Mouse (Mus musculus): ENCODE data around the gene Trmt1. TPM values are rescaled to one million over a fixed set of nuclear protein-coding genes. Genes with fewer than 3 reads are reported as not detected.

Gene Trmt1
- polyA plus RNA-seq (2015; fragmentation: Nextera tagmentation; extraction: Ambion mirVana) = 62.4 and 64.0 TPM in 2 replicates

DNA sequence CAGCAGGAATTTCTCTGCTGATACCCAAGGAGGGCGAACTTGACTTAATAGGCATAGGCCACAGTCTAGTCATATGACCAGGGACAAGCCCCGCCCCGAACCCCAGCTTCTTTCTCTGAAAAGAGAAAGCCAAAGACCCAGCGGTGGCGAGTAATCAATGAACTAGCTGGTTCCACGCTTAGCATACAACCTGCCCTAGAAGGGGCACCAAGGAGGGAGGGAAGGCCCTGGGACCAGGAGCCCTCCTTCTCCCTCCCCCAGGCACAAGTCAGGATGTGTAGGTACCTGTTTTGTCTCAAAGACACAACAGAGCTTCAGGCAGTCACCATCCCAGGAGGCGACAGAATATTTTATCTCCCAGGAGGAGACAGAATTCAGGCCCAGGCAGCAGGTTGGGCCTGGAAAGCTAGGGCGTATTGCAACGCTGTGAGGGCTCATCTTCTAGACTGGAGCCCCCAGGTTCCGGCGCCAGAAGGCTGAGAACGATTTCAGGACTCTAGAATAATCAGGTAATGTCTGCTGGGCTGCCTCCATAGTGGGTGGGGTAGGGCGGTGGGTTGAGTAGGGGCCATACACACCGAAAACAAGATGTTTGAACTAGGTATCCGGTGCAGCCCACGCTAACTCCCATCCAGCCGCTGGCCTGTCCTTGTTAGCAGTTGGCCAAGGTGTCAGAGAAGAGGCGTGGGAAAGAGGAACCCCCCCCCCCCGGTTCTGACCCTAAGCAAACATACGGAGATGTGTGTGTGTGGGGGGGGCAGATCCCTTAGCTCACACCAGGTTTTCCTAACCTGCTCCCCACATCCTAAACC is at the start of gene Trmt1:
TSS of gene Trmt1 (plus strand) at position 117 of the 812 bp plus-strand sequence.
- Histone ChIP-seq H3K4me3 (peak within 1 kb of the TSS; percentile 98), H3K4me1 (peaks cover 46% of the 10 kb centered on the region), H3K27ac (replicated peaks) (peak within 1 kb of the TSS; percentile 88), H3K27me3 (no peaks in the 10 kb centered on the region), H3K36me3 (0 out of 2 replicates have a peak, but pooled peaks cover 3% of the 10 kb centered on the region), H3K9ac (replicated peaks) (peak within 1 kb of the TSS; percentile 99), H3K4me2 (replicated peaks) (peak within 1 kb of the TSS; percentile 87), H3K9me3 (no peaks in the 10 kb centered on the region)
- 4% methylated on average over 20 of the region's 20 CpGs for WGBS
- ATAC-seq (replicated peaks) = no peak

GRCm38 (mm10) chr8:84637946-84638554 is 48.1 kb upstream of the Trmt1 start:
- 35% methylated on average over 8 of the region's 8 CpGs for WGBS
- no peaks in the 10 kb centered on the region for H3K27me3 ChIP-seq
- ATAC-seq (replicated peaks) = no peak
- no peaks in the 10 kb centered on the region for H3K36me3 ChIP-seq
- H3K9me3 ChIP-seq = no peaks in the 10 kb centered on the region
- H3K4me1 ChIP-seq = peaks cover 28% of the 10 kb centered on the region
- peak overlapping the region; percentile 51 for H3K4me3 ChIP-seq
- peak overlapping the region; percentile 84; the same call in 1 of the 2 replicates for H3K27ac ChIP-seq (replicated peaks)
- peak overlapping the region; percentile 92 for H3K4me2 ChIP-seq (replicated peaks)
- H3K9ac ChIP-seq (replicated peaks) = peak overlapping the region; percentile 72

- Histone ChIP-seq H3K4me3 (peak overlapping the region; percentile 51), H3K4me1 (peaks cover 28% of the 10 kb centered on the region), H3K9me3 (no peaks in the 10 kb centered on the region), H3K27me3 (no peaks in the 10 kb centered on the region), H3K9ac (replicated peaks) (peak overlapping the region; percentile 72), H3K4me2 (replicated peaks) (peak overlapping the region; percentile 92), H3K27ac (replicated peaks) (peak overlapping the region; percentile 84), H3K36me3 (no peaks in the 10 kb centered on the region)
- peak; percentile 21 for ATAC-seq (replicated peaks)
- WGBS = under 1% methylated on average over 33 of the region's 52 CpGs
Observed at GRCm38 (mm10) chr8:84638555-84639161, 47.4 kb upstream of the Trmt1 start.

DNA sequence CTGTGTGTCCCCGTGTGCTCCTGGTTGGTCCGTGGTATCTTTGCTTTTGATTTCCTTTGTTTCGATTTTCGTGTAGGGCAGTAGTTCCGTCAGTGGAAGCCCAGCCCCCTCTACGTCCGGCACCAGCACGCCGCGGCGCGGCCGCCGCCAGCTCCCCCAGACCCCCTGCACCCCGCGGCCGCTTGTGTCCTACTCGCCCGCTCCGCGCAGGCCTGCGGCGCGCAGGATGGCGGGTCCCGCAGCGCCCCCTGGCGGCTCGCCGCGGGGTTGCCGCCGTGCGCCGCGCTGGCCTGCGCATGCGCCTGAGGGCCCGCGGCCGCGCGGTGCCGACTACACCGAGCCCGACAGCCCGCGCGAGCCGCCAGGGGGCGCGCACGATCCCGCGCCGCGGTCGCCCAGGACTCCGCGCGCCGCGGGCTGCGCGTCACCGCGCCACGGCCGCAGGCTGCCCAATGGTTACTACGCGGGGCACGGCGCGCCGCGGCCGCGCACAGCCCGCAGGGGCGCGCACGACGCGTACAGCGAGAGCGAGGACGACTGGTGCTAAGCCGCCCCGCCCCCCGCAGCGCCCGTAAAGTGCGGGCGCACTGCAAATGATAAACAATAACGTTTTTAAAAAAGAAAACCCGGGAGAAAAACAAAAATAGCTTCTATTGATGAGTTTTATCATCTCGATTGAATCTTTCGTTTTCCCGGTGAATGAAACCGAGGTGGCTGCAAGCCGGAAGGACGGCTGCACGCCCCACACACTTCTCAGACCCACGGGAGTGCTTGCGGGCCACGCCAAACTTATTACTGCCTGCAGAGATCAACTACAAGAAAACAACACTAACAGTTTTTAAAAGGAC is 46.7 kb upstream of the Trmt1 start:
- peak; percentile 96 for ATAC-seq (replicated peaks)
- Histone ChIP-seq H3K27me3 (no peaks in the 10 kb centered on the region), H3K9me3 (no peaks in the 10 kb centered on the region), H3K4me2 (replicated peaks) (peak overlapping the region; percentile 92), H3K36me3 (no peaks in the 10 kb centered on the region), H3K27ac (replicated peaks) (peak overlapping the region; percentile 84), H3K9ac (replicated peaks) (peak overlapping the region; percentile 72), H3K4me1 (peaks cover 28% of the 10 kb centered on the region), H3K4me3 (peak overlapping the region; percentile 51)
- WGBS = under 1% methylated on average over 89 of the region's 106 CpGs

GRCm38 (mm10) chr8:84640010-84640588 is 46.0 kb upstream of the Trmt1 start:
- H3K9me3 ChIP-seq = no peaks in the 10 kb centered on the region
- H3K9ac ChIP-seq (replicated peaks) = peak overlapping the region; percentile 45
- 22% methylated on average over 9 of the region's 9 CpGs for WGBS
- no peaks in the 10 kb centered on the region for H3K36me3 ChIP-seq
- H3K4me1 ChIP-seq = peaks cover 23% of the 10 kb centered on the region
- peak overlapping the region; percentile 64; the same call in 1 of the 2 replicates for H3K27ac ChIP-seq (replicated peaks)
- ATAC-seq (replicated peaks) = no peak
- H3K4me2 ChIP-seq (replicated peaks) = peak overlapping the region; percentile 52
- no peaks in the 10 kb centered on the region for H3K27me3 ChIP-seq
- peak overlapping the region; percentile 51 for H3K4me3 ChIP-seq

DNA sequence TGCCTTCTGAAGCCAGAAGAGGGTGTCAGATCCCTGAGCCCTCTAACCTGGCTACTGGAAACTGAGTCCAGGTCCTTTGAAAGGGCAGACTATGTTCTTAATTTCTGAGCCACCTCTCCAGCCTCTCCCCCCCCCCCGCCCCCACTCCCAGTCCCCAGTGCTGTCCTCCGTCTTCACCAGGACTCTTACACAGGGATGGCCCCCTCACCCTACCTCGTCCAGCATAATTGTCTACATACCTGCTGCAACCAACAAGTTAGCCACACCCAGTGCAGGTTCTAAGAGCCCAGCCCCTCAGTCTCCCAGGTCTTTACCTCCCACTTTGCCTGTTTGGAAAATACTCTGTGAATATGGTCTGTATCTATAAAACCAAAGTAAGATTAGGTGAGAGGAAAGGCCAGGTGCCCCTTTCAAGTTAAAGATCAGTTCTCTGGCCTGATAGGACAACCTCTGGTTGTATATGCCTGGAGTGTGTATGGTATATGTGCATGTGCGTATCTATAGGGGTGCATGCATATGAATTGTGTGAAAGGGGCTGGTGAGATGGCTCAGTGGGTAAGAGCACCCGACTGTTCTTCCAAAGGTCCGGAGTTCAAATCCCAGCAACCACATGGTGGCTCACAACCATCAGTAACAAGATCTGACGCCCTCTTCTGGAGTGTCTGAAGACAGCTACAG is 45.4 kb upstream of the Trmt1 start:
- H3K9ac ChIP-seq (replicated peaks) = no peak overlapping the region
- H3K4me3 ChIP-seq = no peak overlapping the region
- H3K27me3 ChIP-seq = no peaks in the 10 kb centered on the region
- H3K4me1 ChIP-seq = peaks cover 16% of the 10 kb centered on the region
- WGBS = 75% methylated on average over 7 of the region's 7 CpGs
- no peaks in the 10 kb centered on the region for H3K36me3 ChIP-seq
- H3K27ac ChIP-seq (replicated peaks) = no peak overlapping the region
- no peaks in the 10 kb centered on the region for H3K9me3 ChIP-seq
- no peak overlapping the region for H3K4me2 ChIP-seq (replicated peaks)
- ATAC-seq (replicated peaks) = no peak

- Histone ChIP-seq H3K4me3 (no peak overlapping the region), H3K9ac (replicated peaks) (no peak overlapping the region), H3K27me3 (no peaks in the 10 kb centered on the region), H3K4me1 (peaks cover 14% of the 10 kb centered on the region), H3K27ac (replicated peaks) (no peak overlapping the region), H3K9me3 (no peaks in the 10 kb centered on the region), H3K36me3 (no peaks in the 10 kb centered on the region), H3K4me2 (replicated peaks) (no peak overlapping the region)
- 71% methylated on average over 1 of the region's 1 CpGs for WGBS
- no peak for ATAC-seq (replicated peaks)
Observed at GRCm38 (mm10) chr8:84641578-84642361, 44.3 kb upstream of the Trmt1 start.

DNA sequence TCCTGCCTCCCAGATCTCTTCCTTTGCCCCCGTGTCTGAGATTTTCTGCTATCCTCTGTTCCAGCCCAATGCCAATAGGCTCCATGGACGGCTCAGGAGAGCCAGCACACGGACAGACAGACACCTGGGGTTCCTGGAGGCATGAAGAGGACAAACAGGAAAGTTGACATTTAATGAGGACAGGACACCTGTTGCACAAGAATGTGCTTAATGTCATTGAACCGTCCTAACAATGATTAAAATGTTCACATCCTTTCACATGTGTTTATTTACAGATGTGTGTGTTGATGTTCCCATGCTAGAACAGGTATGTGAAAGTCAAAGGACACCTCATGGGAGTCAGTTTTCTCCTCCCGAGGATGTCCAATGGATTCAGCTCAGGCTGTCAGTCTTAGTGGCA is 43.1 kb upstream of the Trmt1 start:
- ATAC-seq (replicated peaks) = no peak
- 82% methylated on average over 5 of the region's 5 CpGs for WGBS
- Histone ChIP-seq H3K9me3 (no peaks in the 10 kb centered on the region), H3K27ac (replicated peaks) (no peak overlapping the region), H3K9ac (replicated peaks) (no peak overlapping the region), H3K4me3 (no peak overlapping the region), H3K4me1 (peaks cover 20% of the 10 kb centered on the region), H3K36me3 (no peaks in the 10 kb centered on the region), H3K27me3 (no peaks in the 10 kb centered on the region), H3K4me2 (replicated peaks) (no peak overlapping the region)

- H3K27ac ChIP-seq (replicated peaks) = no peak overlapping the region
- H3K4me3 ChIP-seq = no peak overlapping the region
- H3K27me3 ChIP-seq = no peaks in the 10 kb centered on the region
- H3K4me1 ChIP-seq = peaks cover 9% of the 10 kb centered on the region
- 0 out of 2 replicates have a peak, but pooled peaks have one; percentile 47 for ATAC-seq (replicated peaks)
- no peaks in the 10 kb centered on the region for H3K36me3 ChIP-seq
- H3K9ac ChIP-seq (replicated peaks) = no peak overlapping the region
- peak overlapping the region; percentile 42; the same call in 1 of the 2 replicates for H3K4me2 ChIP-seq (replicated peaks)
- H3K9me3 ChIP-seq = no peaks in the 10 kb centered on the region
- WGBS = 55% methylated on average over 6 of the region's 6 CpGs
Observed at GRCm38 (mm10) chr8:84646800-84647199, 39.3 kb upstream of the Trmt1 start.

DNA sequence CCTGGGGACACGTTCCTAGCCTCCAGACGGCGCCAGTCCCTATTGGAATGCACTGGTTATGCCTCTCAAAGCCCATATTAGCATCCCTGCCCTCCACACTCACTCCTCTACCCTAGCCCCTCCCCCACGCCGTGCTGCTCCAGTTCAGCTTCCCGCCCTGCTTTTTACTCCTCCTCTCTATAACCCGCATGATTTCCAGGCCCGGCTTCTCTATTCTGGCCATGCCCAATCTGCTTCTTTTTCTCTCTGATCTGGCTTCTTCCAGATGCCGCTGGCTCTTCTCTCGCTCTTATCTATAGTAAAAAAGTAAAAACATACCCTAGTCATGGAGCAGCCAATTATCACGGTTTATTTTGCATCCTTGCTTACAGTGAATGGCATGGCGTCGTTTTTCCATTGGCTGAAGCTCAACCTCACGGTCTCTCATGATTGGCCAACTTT is 38.6 kb upstream of the Trmt1 start:
- Histone ChIP-seq H3K4me2 (replicated peaks) (peak overlapping the region; percentile 42), H3K9ac (replicated peaks) (peak overlapping the region; percentile 17; the same call in 1 of the 2 replicates), H3K27me3 (no peaks in the 10 kb centered on the region), H3K4me1 (peaks cover 9% of the 10 kb centered on the region), H3K36me3 (no peaks in the 10 kb centered on the region), H3K9me3 (no peaks in the 10 kb centered on the region), H3K27ac (replicated peaks) (peak overlapping the region; percentile 9; the same call in 1 of the 2 replicates), H3K4me3 (peak overlapping the region; percentile 29)
- 2% methylated on average over 14 of the region's 14 CpGs for WGBS
- peak; percentile 66 for ATAC-seq (replicated peaks)

Measured in forebrain, embryonic 15.5 days (tissue).